Mouse (Mus musculus): Measurements from ENCODE around the gene Uts2. TPM values are rescaled to one million over a fixed set of nuclear protein-coding genes. Genes with fewer than 3 reads are reported as not detected.

Uts2 gene
- not detected for total RNA-seq (2023)

GRCm38 (mm10) chr4:150996797-150997196 is at the start of gene Uts2:
Gene Uts2 (plus strand): TSS chr4:150997097.

GRCm38 (mm10) chr4:151044037-151044943 is 47.4 kb downstream of the Uts2 start, which contains the start of gene Per3:
Gene Per3 (minus strand): TSS chr4:151044665.

Other genes with a start within 250 kb of the Uts2 start
- 45.7 TPM for gene Errfi1, start 143.2 kb upstream of the Uts2 start, total RNA-seq (2023)
- gene Park7, start 82.7 kb upstream of the Uts2 start, total RNA-seq (2023), result 154 TPM
- 5.9 TPM for gene Tnfrsf9, start 82.5 kb upstream of the Uts2 start, total RNA-seq (2023)
- gene Per3, start 47.6 kb downstream of the Uts2 start, total RNA-seq (2023), result 2.7 TPM
- gene Vamp3, start 60.9 kb downstream of the Uts2 start, total RNA-seq (2023), result 66.6 TPM
- gene Gm13090, start 92.5 kb downstream of the Uts2 start, total RNA-seq (2023), result not detected

Measured in CD8-positive naive resting alpha-beta T cell, adult 57 days (primary cell).